Mouse (Mus musculus): ENCODE data around the gene Osm.

DNA sequence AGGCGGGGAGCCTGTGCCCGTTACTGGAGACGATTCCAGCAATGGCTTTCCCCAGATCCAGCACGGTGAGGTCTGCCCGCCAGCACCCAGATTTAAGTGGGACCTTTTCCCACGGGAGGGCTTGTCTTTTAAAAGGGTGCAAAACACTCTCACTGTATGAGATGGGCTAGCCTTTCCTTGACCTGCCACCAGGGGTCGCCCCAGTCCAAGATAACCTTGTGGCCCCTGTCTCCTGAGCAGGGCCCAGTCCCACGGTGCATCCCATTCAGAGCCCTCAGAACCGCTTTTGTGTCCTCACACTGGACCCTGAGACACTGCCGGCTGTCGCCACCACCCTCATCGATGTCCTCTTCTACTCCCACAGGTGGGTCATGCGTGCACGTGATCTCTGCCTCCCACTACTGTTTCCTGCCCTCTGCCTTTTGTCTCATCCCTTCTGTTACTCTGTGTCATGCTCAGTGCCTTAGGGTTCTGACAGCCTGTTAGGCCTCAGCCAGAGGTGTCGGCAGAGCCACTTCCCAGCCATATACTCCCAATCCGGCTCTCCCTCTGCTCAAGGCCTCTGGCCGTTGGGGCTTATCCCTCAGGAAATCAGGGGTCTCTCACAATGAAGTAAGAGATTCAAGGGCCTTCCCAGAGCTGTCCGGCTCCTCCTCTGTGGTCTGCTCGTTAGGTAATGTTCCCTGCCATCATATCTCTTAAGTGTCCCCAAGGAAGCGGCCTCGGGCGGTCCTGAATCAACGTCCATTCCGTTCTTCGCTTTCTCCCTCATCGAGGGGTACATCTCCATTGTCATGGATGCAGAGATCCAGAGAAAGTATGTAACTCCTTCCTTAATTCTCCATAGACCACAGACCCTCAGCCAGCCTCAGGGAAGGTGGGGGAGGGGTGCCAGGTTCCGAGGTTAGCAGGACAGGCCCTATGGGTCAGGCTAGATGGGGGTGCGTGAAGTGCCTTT, 15.5 kb upstream of the Osm start:
- TF ChIP-seq CTCF (IDR thresholded peaks at IDR 0.05; ENCODE audit: insufficient read depth, low read depth, low read length) (peak; percentile 80), POLR2A (IDR thresholded peaks at IDR 0.05; ENCODE audit: insufficient read depth, low read depth, low read length) (no peak)
